Mouse (Mus musculus): Measurements from ENCODE around the gene Lpp.
"Not testable (repeated sequence)": the region's sequence is repeated elsewhere in the genome, so short reads cannot be mapped to it uniquely, and the experiment has no call there.

The Lpp gene

GRCm38 (mm10) chr16:24965091-24965490 lies 571.8 kb downstream of the Lpp start:
- DNase-seq (ENCODE audit: extremely low spot score, low spot score): no peak

- no peak for DNase-seq (ENCODE audit: extremely low spot score, low spot score)
Measured at GRCm38 (mm10) chr16:24966460-24966859, 573.2 kb downstream of the Lpp start.

- DNase-seq (ENCODE audit: extremely low spot score, low spot score): no peak
Measured at GRCm38 (mm10) chr16:24973009-24973631, 579.8 kb downstream of the Lpp start.

DNA sequence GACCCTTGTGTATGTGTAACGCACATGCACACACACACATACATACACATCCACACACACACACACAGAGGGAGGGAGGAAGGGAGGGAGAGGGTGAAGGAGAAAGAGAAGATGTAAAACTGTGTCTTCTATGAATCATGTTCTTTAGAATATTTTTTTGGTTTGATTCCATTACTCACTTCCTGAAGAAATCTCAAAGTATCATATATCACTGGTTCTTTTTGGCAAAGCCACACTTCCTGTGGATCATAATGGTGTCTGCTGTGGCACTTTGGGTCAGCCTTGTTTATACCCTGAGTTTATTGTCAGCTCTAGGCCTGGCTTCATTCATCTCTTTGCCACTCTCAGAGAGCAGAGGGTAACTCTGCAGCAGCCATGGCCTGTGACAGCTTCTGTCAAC lies 584.5 kb downstream of the Lpp start:
- no peak for DNase-seq (ENCODE audit: extremely low spot score, low spot score)

DNA sequence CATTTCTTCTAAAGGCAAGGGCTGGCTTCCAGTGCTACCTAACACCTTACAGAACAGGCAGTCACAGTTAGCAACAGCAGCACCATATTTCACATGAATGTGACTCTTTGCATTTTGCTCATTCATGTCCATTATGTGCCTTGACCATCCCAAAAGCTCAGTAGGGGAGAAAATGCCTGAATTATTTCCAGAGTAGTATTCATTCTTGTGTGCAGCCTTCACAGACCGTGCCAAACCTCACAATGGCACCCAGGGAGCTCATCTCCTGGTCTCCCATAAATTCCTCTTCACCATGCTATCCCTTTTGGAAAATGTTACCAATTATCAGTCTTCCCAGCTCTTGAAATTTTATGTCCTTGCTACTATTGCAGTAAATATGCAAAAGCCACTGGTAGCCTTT lies 584.9 kb downstream of the Lpp start:
- no peak for DNase-seq (ENCODE audit: extremely low spot score, low spot score)

GRCm38 (mm10) chr16:24979391-24979790 lies 586.1 kb downstream of the Lpp start:
- no peak for DNase-seq (ENCODE audit: extremely low spot score, low spot score)

GRCm38 (mm10) chr16:24982828-24983227 lies 589.5 kb downstream of the Lpp start:
- no peak for DNase-seq (ENCODE audit: extremely low spot score, low spot score)

DNA sequence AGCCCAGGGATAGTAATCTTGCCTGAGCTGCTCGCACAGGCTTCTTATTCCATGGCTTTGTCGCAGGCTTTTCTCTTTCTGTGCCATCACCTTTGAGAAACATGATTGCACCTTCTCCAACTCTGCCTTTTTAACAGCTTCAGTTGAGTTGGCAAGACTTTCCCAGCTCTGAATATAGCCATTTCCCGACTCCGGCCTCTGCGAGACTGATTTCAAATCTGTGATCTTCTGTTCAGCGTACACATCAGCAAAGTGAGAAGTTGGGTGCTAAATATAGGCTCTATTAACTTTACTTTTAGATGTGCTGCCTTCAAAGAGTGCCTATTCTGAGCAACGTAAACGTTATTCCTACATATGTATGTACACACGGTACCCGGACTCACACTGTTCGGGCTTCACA lies 597.0 kb downstream of the Lpp start:
- DNase-seq (ENCODE audit: extremely low spot score, low spot score): no peak

DNA sequence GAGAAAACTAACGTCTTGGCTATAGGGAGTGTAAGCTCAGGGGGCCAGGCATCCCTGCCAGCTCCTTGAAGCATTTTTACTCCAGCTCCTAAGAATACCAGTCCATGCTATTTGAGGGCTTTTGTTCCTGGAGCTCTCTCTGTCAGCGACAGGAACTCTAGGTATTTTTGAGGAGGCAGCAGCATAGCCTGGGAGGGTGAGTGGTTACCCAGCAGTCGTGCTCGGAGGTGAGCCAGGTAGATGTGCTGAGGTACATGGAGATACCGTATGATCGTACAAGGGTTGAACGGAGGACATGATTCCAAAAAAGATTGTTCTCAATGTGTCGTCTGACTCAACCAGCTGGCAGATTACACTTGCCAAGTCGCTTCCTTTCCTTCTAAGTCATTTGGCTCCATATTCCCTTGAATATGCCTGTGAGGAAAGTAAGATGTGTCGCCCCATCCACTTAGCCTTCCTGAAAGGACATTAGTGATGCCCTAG lies 597.8 kb downstream of the Lpp start:
- no peak for DNase-seq (ENCODE audit: extremely low spot score, low spot score)

- DNase-seq (ENCODE audit: extremely low spot score, low spot score): no peak
Measured at GRCm38 (mm10) chr16:24991995-24992394, 598.7 kb downstream of the Lpp start.

DNA sequence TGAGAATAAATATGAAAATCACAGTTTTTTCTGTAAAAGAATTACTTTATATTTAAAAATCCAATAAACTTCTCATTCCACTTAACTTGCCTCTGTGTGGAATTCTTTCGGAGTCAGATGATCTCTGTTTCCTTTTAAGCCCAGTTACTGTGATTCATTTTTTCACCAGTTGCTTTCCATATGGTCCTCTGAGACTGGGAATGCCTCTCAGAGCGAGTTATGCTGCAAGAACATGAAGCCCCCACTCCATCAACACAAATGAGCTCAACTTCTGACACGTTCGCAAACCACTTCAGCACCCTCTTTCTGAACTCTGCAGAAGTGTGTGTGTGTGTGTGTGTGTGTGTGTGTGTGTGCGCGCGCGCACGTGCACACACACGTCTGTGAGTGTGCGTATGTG lies 599.2 kb downstream of the Lpp start:
- no peak for DNase-seq (ENCODE audit: extremely low spot score, low spot score)

DNA sequence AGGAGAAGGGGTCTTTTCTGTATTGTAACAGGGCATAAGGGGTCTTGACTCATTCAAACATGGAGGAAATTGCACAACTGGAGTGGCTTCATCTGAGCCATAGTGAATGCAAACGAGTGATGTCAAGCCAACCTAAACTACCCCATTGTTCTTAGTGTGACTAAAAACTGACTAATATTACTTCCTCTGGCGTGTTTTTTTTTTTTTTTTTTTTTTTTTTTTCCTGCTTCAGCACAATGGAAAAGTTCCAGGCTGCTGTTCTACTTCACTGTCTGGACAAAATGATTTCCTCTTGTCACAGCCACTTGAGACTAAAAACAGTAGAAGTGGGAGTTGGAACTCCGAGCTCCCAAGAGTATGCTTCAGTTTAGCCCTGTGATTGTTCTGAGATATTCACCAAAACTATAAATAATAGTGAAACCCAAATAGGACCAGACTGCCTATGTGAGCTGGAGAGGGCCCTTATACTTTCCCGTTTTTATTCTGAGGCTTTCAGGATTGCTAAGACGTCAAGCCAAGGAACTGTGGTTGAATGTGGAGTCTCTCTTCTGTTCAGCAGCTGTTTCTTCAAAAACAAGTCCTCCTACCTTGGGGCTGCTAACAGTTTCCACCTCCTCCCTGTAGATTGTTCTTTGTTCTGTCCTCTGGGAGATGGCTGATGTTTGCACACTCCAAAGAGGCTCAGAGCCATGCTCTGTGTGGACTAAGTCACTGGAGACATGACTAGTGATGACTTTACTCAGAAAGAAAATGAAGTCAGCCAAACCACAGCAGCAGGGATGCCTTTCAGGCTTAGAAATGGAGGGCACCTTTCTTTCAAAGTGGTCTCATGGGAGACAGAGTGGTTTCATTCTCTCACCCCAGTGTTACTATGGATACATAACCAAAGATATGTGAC lies 617.9 kb downstream of the Lpp start:
- no peak for DNase-seq (ENCODE audit: extremely low spot score, low spot score)

DNA sequence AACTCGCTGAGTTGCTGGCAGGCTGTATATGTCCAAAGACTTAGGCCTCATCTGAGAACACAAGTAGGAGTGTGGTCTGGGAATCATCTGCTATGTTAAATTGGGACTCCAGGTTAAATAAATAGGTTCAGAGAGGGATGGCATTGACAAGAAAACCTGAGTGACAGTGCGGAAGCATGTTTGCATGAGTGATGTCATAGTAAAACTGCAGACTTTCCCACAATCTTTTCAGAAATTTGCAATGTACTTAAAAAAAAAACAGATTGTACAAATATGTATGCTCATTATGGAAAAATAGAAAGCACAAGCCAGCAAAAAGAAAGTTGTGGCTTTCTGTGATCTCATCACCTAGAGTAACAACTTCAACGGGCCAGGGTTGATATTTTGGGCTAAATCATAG lies 619.6 kb downstream of the Lpp start:
- no peak for DNase-seq (ENCODE audit: extremely low spot score, low spot score)

GRCm38 (mm10) chr16:25016261-25016836 lies 623.0 kb downstream of the Lpp start:
- DNase-seq (ENCODE audit: extremely low spot score, low spot score): no peak

- no peak for DNase-seq (ENCODE audit: extremely low spot score, low spot score)
Measured at GRCm38 (mm10) chr16:25017046-25017445, 623.7 kb downstream of the Lpp start.

- DNase-seq (ENCODE audit: extremely low spot score, low spot score): not testable (repeated sequence)
Measured at GRCm38 (mm10) chr16:25021743-25022359, 628.5 kb downstream of the Lpp start.

- no peak for DNase-seq (ENCODE audit: extremely low spot score, low spot score)
Measured at GRCm38 (mm10) chr16:25024591-25024990, 631.3 kb downstream of the Lpp start.

DNA sequence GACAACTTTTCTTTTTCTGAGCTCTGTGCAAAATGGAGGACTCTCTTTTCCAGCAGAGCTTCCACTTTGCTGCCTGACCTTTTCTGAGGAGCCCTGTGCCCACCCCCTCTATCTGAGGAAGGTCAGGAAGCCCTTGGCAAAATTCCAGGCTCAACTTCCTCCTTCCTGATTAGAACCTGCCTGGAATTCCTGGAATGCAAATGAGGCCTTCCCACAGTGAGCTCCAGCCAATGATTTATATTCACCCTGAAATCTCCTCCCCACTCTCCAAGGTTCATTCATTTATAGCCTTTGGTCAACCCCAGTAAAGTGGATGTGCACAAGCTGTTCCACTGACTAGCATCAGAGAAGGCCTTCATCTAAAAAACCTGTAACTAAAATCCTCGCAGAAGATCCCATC lies 632.9 kb downstream of the Lpp start:
- peak; percentile 20 for DNase-seq (ENCODE audit: extremely low spot score, low spot score)

DNA sequence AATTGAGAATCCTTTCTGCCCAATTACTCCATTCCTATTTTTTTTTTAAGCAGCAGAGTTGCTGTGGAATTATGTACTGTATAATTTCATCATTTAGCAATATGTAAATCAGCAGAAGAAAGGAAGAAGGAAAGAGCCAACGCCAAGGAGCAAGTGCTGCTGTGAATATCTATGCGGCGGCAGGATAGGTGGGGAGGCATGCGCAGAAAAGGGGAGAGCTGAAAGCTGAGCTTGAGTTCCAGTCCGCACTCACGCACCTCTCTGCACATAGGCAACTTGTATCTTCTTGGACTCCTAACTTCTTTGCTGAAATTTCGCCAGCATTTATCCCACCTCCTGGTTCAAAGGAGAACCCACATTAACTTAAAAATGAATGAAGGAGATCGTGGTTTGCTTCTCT lies 636.2 kb downstream of the Lpp start:
- DNase-seq (ENCODE audit: extremely low spot score, low spot score): no peak

GRCm38 (mm10) chr16:25037361-25037760 lies 644.1 kb downstream of the Lpp start:
- DNase-seq (ENCODE audit: extremely low spot score, low spot score): no peak

- no peak for DNase-seq (ENCODE audit: extremely low spot score, low spot score)
Measured at GRCm38 (mm10) chr16:25038529-25038928, 645.2 kb downstream of the Lpp start.

DNA sequence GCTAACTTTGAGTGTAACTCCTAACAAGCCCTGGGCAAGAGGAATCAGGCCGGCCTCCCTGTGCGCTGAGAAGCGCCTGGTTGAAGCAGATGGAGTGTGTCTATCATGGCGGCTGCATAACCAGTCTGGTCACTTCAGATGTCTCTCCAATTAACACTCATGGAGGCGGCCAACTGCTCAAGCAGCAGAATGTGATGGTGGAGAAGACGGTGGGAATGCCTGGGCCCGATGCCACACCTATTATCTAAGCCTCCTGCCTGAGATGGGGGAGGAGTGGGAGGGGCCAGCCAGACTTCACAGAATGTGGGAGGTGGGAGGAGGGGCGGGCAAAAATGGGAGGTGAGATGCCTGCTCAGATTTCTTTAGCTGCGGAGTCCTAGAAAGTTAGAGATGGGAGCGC lies 646.6 kb downstream of the Lpp start:
- DNase-seq (ENCODE audit: extremely low spot score, low spot score): no peak
